Mouse (Mus musculus) right cerebral cortex, postnatal 14 days (tissue): ENCODE results near the gene A530016L24Rik.

ENCODE experiments used
- DNase-seq: peaks from one replicate; pipeline ENCODE4 v3.0.0; 2022

The A530016L24Rik gene

DNA sequence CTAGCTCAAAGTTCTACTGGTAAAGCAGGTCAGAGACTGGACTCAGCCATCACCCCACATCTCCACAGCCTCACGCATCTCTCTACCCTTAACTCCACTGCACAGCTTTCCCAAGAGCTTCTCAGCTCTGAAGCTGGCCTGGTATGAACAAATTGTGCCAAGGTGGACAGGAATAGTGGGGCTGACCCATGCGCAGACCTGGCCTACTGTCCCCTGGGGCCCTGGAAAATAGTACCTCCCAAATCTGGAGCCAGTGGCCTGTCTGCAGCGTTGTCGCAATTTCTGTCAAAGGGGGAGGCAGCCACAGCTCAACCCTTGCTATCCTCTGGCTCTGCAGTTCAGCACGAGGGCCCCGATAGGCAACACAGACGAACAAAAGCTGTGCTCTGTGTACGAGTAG, at the start of gene A530016L24Rik:
A530016L24Rik (plus strand) TSS at position 315 of the 400 bp plus-strand sequence.
- DNase-seq = no peak

DNA sequence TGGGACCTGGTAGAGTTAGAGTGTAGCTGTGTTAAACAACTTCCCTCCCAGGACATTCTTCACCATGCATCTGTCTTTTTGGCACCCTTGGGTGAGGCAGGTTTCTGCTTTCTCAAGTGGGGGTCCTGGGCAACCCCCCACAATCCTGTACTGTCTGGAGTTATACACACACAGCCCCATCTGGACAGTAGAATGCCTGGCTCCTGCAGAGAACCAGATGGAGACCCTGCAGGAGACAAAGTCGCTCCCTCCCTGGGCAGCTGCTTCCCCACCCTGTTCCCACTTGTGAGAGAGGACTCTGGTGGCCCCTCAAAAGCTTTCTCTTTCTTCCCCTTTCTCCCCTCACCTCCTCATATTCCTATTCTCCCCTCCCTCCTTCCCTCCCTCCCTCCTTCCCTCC, 49.3 kb upstream of the A530016L24Rik start:
- no peak for DNase-seq

DNA sequence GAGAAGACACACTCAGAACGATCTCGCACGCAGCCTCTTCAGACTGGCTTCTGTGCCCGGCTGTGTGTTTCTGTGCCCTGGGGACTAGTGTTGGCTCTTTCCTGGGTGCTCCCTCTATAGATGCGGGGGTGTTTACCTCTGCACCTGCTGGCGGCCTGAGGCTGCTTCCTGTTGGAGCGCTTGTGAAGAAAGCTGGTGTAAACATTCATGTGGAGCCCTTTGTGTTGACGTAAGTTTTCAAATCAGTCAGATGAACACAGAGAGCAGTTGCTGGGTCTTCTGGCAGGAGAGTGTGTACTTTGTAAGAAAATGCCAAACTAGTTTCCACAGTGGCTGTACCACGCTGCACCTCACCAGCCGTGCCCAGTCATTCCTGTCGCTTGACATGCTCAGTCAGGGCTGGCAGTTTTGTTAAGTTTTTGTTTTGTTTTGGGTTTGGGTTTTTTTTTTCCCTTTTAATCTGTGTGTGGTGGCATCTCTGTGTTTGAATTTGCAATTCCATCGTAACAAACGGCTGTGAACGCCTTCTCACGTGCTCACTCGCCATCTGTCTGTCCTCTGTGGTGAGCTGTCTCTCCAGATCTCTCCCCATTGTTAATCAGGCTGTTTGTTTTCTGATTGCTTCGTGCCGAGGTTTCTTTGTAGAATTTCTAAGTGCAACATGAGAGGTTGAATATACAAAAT, 40.0 kb upstream of the A530016L24Rik start:
- DNase-seq = no peak

DNA sequence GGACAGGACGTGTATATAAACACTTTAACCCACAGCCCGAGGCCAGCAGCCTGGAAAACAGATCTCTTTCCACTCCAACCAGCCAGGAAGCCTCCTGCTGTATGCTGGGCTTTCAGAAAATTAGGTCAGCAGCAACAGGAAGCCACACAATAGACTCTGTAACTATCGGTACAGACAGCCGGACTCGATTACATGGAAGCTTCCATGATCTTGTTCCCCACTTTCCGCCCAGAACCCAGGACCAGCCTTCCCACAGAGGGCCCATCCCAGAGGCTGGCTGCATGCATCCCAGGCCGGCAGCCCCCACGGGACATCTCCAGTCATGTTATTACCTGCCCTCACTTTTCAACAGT, 39.4 kb upstream of the A530016L24Rik start:
- no peak for DNase-seq

DNA sequence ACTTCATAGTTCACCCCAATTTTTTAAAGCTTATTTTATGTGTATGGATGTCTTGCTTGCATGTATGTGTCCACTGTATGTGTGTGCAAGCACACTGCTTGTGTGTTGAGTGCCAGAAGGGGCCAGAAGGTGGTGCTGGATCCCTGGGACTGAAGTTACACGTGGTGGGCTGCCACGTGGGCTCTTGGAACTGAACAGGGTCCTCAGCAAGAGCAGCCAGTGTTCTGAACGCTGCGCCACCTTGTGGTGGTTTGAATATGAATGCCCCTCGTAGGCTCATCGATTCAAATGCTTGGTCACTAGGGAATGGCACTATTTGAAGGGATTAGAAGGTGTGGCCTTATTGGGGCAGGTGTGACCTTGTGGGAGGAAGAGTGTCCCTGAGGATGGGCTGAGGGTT, 38.4 kb upstream of the A530016L24Rik start:
- peak; percentile 61 for DNase-seq

GRCm38 (mm10) chr12:112451381-112451780, 37.9 kb upstream of the A530016L24Rik start:
- DNase-seq = no peak

DNA sequence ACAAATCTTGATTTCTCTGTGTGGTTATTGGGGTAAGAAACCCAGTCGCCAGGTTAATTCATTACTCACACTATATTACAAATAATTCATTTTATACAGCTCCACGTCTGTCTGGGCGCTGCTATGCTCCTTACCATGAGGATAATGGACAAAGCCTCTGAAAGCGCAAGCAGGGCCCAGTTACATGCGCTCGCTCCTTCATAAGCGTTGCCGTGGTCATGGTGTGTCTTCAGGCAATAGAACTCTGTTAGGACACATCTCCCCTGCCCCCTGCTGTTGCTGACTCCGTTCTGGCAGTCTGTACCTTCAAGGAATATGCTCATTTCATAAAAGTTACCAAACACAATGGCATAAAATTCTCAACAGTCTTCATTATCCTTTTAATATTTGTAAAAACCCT, 37.4 kb upstream of the A530016L24Rik start:
- DNase-seq = no peak

GRCm38 (mm10) chr12:112456144-112456713, 33.0 kb upstream of the A530016L24Rik start:
- DNase-seq = no peak

GRCm38 (mm10) chr12:112457839-112458238, 31.4 kb upstream of the A530016L24Rik start:
- peak; percentile 48 for DNase-seq

- no peak for DNase-seq
Measured at GRCm38 (mm10) chr12:112462423-112462822, 26.8 kb upstream of the A530016L24Rik start.

- no peak for DNase-seq
Measured at GRCm38 (mm10) chr12:112463209-112463608, 26.0 kb upstream of the A530016L24Rik start.

- DNase-seq = no peak
Measured at GRCm38 (mm10) chr12:112463750-112464444, 25.4 kb upstream of the A530016L24Rik start.

DNA sequence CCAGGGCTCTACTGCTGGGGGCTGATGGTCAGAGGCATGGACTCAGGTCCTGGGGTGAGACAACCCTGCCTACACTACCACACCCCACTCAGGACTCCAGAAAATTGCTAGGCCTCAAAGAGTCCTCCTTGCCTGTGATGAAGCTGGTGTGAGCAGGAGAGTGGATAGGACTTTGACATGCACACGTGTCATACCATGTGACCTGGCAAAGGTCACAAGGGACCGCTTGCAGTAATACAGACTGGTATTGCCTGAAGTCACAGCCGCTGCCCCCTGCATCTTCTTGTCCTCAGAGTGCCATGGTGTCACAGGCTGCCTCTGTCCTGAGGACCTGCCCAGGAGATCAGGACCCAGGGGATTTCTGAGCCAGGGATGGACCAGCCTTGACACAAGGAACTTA, 24.7 kb upstream of the A530016L24Rik start:
- DNase-seq = no peak

DNA sequence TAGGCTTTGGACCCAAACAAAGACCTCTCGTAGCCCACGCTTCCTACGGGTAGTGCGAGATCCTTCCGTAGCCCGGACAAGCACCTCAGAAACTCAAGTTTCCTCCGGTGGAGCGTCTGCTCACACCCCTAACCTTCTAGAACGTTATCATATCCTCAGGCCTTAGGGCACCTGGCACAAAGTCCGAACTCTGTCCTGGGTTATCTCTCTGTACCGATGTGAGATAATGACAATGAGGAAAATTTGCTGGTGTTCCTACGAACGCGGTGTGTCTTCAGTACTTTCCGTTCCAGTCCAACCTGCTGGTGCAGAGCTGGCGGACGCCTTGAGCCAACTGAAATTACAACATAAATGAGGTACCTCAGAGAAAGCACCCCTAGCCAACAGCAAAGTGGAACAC, 23.3 kb upstream of the A530016L24Rik start:
- DNase-seq = no peak

DNA sequence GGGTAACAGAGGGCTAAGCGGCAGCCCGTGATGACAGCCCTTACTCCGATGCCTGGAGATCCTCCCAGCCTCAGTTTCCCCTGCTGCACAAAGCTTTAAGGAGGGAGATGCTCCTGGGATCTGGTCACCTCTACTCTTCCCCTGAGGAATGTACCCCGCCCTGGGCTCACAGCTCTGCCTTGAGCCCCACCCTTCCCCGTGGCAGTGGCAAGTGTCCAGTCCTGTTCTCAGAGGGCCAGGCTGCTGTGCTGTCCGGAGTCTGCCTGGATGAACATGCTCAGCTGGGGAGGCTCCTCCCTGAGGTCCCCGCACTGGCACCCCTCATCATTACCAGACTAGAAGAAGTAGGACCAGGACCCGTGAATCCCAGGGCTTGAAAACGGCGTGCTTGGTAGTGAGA, 21.9 kb upstream of the A530016L24Rik start:
- DNase-seq = no peak

- DNase-seq = no peak
Measured at GRCm38 (mm10) chr12:112469393-112469792, 19.9 kb upstream of the A530016L24Rik start.

DNA sequence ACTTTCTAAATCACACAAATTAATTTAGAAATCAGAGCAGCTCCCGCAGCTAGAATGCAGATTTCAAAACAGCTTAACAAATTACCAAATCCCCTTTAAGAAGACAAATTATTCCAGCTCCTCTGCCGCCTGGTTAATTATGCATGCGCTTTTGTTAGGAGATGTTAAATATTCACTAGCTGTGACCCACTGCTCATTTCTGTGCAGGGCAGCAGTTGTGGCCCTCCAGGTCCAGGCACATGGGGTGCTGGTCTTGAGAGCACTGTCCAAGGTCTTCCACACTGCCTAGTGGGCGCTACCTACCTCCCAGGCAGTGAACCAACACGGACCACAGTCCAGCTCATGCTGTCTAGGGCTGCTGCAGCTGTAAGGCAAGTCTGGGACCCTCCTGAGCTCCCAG, 19.0 kb upstream of the A530016L24Rik start:
- DNase-seq = no peak

- peak; percentile 90 for DNase-seq
Measured at GRCm38 (mm10) chr12:112473777-112474176, 15.5 kb upstream of the A530016L24Rik start.

- no peak for DNase-seq
Measured at GRCm38 (mm10) chr12:112489535-112489934, 287 bp downstream of the A530016L24Rik start.

- DNase-seq = no peak
Measured at GRCm38 (mm10) chr12:112490444-112490939, 1.2 kb downstream of the A530016L24Rik start.

DNA sequence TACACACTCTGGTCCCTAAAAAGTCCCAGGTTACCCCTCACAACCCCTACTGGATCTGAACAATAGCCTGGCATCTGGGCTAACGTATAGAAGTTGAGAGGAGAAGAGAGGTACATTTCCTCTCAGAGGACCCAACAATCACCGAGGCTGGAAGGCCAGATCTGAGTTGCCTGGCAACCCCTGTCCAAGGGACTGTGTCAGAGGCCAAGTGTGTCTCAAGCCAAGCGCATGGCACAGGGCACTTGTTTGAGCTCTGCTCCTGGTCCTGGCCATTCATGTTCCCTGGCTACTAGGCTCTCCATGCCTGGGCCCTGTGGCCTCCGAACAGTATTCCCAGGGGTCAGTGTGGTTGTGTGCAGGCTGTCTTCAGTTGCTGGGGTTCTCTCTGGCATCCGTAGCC, 6.9 kb downstream of the A530016L24Rik start:
- no peak for DNase-seq

DNA sequence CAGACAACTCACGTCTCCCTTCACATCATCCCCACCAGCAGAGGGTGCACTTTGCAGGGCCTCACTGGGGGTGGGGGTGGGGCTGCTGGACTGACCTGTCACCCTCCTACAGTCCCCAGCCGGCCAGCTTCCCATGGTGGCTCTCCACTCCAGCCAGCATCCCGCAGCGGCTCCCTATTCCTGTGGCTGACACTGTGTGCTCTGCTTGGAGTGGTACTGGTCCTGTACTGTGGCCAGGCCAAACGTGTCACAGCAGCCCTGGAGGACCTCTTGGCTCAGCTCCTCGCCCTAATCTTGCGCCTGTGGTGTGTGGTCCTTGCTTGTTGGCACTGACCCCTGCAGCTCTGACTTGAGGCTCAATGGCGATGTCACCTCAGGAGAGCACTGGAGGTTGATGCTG, 8.5 kb downstream of the A530016L24Rik start:
- no peak for DNase-seq

GRCm38 (mm10) chr12:112498683-112499082, 9.4 kb downstream of the A530016L24Rik start:
- peak; percentile 60 for DNase-seq
